Mouse (Mus musculus) 3T3-L1 (cell line): ENCODE measurements at regions not wholly inside any gene's neighbourhood (a gene's known extent, or its start where the extent isn't known, plus 50 kb on each side); places are given as distances from the start of the nearest gene placed in this dataset.

Experiments
- DNase-seq: peaks from one replicate; pipeline ENCODE4 v3.0.0-alpha.2; 2015; ENCODE audit warnings: low read depth, low spot score

- no peak for DNase-seq
Observed at GRCm38 (mm10) chr6:111621684-111622480, 651.7 kb upstream of the Lmcd1 start.

DNA sequence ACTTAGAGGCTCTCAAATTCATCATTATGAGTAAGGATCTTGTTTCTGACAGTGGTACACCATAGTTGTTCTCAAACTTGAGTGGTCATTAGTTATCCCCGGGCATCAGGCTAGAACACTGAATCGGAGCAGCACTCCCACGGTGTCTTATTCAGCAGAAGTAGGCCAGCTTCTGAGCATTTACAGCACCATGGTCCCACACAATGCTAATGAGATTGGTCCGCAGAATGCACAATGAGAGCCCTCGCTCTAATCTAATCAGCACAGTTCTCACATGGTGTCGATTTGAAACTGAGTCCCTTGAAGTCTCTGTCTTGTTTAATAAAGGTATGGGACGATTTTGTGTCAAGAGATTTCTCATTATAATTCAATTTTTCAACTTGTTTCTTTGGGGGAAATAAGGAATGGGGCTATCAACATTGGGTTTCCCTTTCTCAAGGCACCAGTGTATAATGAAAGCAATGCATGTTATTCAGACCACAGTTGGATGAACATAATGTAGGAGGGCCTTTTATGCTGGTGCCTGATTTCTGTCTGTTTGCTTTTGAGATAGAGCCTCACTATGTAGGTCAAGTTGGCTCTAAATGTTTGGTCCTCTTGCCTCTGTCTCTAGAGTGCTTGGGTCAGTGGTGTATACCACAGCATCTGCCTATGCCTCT lies 650.9 kb upstream of the Lmcd1 start:
- DNase-seq: no peak

- DNase-seq: no peak
Observed at GRCm38 (mm10) chr6:111623140-111623497, 650.4 kb upstream of the Lmcd1 start.

- no peak for DNase-seq
Observed at GRCm38 (mm10) chr6:111625501-111625900, 648.1 kb upstream of the Lmcd1 start.

GRCm38 (mm10) chr6:111652736-111653135 lies 620.8 kb upstream of the Lmcd1 start:
- no peak for DNase-seq

DNA sequence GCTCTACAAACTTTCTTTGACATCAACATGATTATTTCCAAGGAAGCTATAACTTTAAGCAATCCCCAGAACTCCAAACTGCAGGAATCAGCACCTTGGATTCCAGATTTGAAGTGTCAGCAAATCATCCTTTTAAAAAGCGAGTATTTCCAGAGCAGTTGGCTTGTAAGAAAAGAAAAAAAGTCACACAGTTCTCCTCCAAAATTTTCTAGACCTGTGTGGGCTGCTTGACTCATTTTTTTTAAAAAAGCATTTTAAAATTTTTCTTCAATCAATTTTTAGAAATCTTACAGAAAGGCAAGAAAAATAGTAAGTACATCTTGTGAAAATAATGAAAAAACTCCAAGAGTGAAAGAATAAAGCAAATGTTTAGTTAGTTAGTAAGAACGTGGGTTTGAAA lies 613.6 kb upstream of the Lmcd1 start:
- no peak for DNase-seq

GRCm38 (mm10) chr6:111664603-111665002 lies 609.0 kb upstream of the Lmcd1 start:
- no peak for DNase-seq

- DNase-seq: no peak
Observed at GRCm38 (mm10) chr6:111684911-111685310, 588.6 kb upstream of the Lmcd1 start.

GRCm38 (mm10) chr6:111702864-111703263 lies 570.7 kb upstream of the Lmcd1 start:
- DNase-seq: no peak

GRCm38 (mm10) chr6:111708277-111708676 lies 565.3 kb upstream of the Lmcd1 start:
- no peak for DNase-seq

- no peak for DNase-seq
Observed at GRCm38 (mm10) chr6:111725969-111726368, 547.6 kb upstream of the Lmcd1 start.

DNA sequence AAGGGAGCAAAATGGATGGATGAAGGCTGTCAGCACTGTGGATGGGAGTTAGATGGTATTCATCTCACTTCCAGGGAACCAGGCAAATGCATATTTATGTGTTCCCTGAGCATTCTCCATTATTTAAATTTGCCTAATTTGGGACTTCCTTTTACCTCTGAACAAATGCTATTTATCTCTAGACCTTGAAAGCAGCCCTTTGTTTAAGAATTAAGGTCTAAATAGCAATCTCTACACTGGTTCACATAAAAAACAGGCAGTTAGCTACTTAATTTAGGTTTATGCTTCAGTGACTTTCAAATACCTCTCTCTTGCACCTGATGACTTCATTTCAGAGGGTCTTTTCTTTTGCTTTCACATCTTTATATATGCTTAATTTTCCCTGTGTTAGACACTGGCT lies 543.2 kb upstream of the Lmcd1 start:
- no peak for DNase-seq

GRCm38 (mm10) chr6:111733926-111734325 lies 539.6 kb upstream of the Lmcd1 start:
- DNase-seq: peak; percentile 41

- DNase-seq: no peak
Observed at GRCm38 (mm10) chr6:111738983-111739382, 534.6 kb upstream of the Lmcd1 start.

- no peak for DNase-seq
Observed at GRCm38 (mm10) chr6:111781710-111782481, 491.7 kb upstream of the Lmcd1 start.

GRCm38 (mm10) chr6:111808611-111809010 lies 464.9 kb upstream of the Lmcd1 start:
- no peak for DNase-seq

DNA sequence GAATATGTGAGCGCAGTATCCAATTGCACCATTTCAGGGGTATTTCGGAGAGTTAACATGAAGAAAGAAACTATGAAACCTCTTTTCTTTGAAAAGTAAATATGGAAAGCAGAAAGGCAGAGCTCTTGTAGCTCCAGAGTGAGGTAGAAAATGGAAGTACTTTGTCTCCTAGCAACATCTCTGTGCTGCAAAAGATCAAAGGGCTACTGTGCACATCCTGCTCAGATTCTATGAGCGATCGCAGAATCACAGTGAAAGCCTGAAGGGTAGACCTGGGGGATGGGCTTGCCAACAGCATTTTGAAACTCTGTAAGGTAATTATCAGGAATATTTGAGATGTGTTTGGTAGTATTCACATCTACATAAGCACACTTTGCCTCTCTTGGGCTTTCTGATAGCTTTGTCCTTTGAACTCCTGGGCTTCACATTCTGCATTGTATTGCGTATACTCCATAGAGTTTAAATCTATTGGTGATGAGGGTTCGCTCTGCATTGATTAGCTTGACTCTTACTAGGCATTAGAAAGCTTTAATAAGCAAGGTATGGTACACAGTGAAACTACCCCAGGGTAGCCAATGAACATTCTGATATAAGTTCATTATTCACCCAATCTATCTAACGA lies 459.5 kb upstream of the Lmcd1 start:
- DNase-seq: no peak

GRCm38 (mm10) chr6:111815150-111815549 lies 458.4 kb upstream of the Lmcd1 start:
- no peak for DNase-seq

- no peak for DNase-seq
Observed at GRCm38 (mm10) chr6:111820265-111820664, 453.3 kb upstream of the Lmcd1 start.

DNA sequence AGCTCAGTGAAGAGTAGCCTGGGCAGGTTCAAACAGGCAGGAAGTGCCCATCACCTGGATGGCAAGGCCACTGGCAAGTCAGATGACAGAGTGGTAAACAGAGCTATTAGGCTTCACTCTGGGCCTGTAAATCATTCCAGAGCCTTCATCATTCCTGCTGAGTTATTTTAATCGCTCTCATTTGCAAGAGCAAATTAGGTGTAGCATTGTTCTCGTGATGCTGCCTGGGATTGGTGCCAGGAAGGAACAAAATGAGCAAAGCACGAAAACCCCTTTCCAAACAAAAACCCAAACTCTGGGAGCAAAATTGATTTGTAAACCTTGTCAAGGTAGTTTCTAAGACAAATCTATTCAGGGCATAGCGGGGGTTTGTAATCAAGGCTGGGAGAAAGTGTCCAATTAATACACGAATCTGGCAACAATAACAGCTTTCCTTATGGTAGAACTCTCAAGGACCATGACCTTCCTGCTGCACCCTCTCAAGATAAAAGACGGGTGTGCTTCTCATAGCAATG lies 429.2 kb upstream of the Lmcd1 start:
- no peak for DNase-seq

GRCm38 (mm10) chr6:111866101-111866598 lies 407.4 kb upstream of the Lmcd1 start:
- DNase-seq: no peak

DNA sequence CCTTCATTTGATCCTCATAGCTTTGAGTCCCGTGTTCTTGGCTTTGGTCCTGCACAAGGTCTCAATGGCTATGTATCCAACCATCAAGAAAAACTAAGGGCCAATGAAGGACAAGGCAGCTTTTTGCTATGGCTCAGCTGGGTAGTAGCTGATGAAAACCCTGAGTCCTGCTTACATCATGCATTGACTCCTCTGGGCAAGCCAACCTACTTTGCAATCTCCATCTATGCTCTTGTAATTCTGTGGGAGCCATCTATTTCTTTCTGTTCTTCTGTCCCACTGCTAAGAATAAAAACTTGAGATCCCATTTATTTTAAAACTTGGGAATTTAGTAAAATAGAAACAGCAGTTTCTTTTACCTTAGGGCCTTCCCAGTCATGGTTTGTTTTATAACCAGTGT lies 391.0 kb upstream of the Lmcd1 start:
- no peak for DNase-seq
